Mouse (Mus musculus) midbrain, embryonic 15.5 days (tissue): Measurements from ENCODE around the gene Fanci. TPM values are rescaled to one million over a fixed set of nuclear protein-coding genes. Genes with fewer than 3 reads are reported as not detected.
A peak's percentile ranks its signal among the peaks of the same experiment; 100 is the strongest.

Experiments used
- ATAC-seq: fragments of 200-750 bp; cut with Nextera tagmentation; replicated peaks from 2 replicates; pipeline ENCODE4 v1.8.0; 2017; ENCODE audit warnings: moderate TSS enrichment
- H3K27ac ChIP-seq: fragments of 300-500 bp; sonication (generic); 2 replicates; pipeline ENCODE4 v1.5.1; 2015; ENCODE audit warnings: mild to moderate bottlenecking, inconsistent platforms
- H3K27me3 ChIP-seq: fragments of 300-500 bp; sonication (generic); replicated peaks from 2 replicates; pipeline ENCODE4 v1.6.1; 2015; ENCODE audit warnings: inconsistent platforms
- H3K36me3 ChIP-seq: fragments of 300-500 bp; sonication (generic); replicated peaks from 2 replicates; pipeline ENCODE4 v1.6.1; 2015; ENCODE audit warnings: inconsistent platforms
- H3K4me1 ChIP-seq: fragments of 300-500 bp; sonication (generic); 2 replicates; pipeline ENCODE4 v1.6.1; 2015; ENCODE audit warnings: inconsistent platforms
- H3K4me2 ChIP-seq: fragments of 300-500 bp; sonication (generic); 2 replicates; pipeline ENCODE4 v1.6.1; 2015; ENCODE audit warnings: inconsistent platforms, mild to moderate bottlenecking, moderate library complexity
- H3K4me3 ChIP-seq: fragments of 300-500 bp; sonication (generic); 2 replicates; pipeline ENCODE4 v1.5.1; 2015; ENCODE audit warnings: mild to moderate bottlenecking, inconsistent platforms
- H3K9ac ChIP-seq: fragments of 300-500 bp; sonication (generic); 2 replicates; pipeline ENCODE4 v1.6.1; 2015; ENCODE audit warnings: mild to moderate bottlenecking, inconsistent platforms
- H3K9me3 ChIP-seq: fragments of 300-500 bp; sonication (generic); 2 replicates; pipeline ENCODE4 v1.6.1; 2016; ENCODE audit warnings: inconsistent platforms
- WGBS: fragments of 180-500 bp; shearing (Covaris S2); methylation state at CpG from one replicate; pipeline ENCODE4 v1.1.7; 2015; ENCODE audit warnings: mixed read lengths; 5-methylcytosine and 5-hydroxymethylcytosine counted together
- polyA plus RNA-seq: library from polyadenylated mRNA; unstranded; fragments of >200 nt; fragmentation: Nextera tagmentation; extraction: Ambion mirVana; gene quantifications from 2 replicates; pipeline ENCODE4 v1.2.1, GENCODE M21; 2015

Fanci gene
- polyA plus RNA-seq, 1 experiment from 2014 or later: 2.1 TPM

DNA sequence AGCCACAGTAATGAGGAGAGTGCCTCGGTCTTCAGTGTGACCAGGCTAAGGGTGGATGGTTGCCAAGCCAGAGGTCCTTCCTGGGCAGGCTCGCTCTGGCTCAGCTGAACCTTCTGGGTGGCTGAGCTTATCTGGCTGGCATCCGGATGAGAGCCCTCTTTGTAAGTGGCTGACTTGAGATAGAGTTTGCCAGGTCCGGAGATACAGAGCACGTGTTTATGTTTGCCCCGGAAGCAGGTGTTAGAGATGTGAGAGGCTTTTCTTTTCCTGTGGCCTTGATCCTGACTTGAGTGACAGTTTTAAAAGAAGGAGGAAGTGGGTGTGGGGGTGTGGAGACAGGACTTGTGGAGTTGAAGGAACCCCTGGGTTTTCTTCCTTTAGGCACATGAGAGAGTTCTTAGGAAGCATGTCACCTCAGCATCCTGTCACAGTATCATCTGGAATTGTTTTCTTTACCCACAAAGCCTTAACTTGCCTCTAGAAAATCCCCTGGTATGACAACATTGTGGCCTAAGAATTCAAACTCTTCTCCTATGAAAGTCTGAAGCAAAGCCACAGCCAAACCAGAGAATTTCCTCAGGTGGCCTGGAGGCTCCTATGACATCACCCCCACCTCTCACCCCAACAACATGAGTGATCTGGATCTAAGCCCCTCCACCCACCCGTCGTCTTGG lies 28.2 kb upstream of the Fanci start:
- H3K4me1 ChIP-seq: 0 out of 2 replicates have a peak, but pooled peaks cover 7% of the 10 kb centered on the region
- H3K36me3 ChIP-seq: peaks cover 12% of the 10 kb centered on the region; the same call in 1 of the 2 replicates
- no peak overlapping the region for H3K4me3 ChIP-seq
- H3K4me2 ChIP-seq: no peak overlapping the region
- peak overlapping the region; percentile 59 for H3K27ac ChIP-seq
- no peaks in the 10 kb centered on the region for H3K9me3 ChIP-seq
- H3K9ac ChIP-seq: no peak overlapping the region
- no peaks in the 10 kb centered on the region for H3K27me3 ChIP-seq
- WGBS: 78% methylated on average over 8 of the region's 8 CpGs
- ATAC-seq: peak; percentile 57

DNA sequence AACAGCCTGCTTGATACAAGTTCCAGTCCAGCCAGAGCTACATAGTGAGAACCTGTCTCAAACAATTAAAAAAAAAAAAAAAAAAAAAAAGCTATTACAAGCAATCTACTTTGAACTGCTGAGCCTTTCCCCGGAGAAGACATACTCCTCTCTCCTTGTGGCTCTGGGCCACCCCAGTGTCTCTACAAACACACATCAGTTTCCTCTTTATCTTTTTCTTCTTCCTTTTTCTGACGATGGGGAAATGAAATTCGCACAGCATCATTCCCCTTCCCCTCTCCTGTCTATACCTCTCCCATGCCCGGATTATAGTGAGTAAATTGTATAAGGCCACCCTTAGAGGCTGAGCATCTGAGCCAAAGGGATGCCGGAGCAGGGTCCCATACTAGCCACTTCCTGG lies 23.1 kb upstream of the Fanci start:
- Histone ChIP-seq H3K27ac (no peak overlapping the region), H3K4me3 (no peak overlapping the region), H3K36me3 (no peaks in the 10 kb centered on the region), H3K4me2 (no peak overlapping the region), H3K9me3 (no peaks in the 10 kb centered on the region), H3K9ac (no peak overlapping the region), H3K27me3 (no peaks in the 10 kb centered on the region), H3K4me1 (no peaks in the 10 kb centered on the region)
- 90% methylated on average over 5 of the region's 5 CpGs for WGBS
- no peak for ATAC-seq

DNA sequence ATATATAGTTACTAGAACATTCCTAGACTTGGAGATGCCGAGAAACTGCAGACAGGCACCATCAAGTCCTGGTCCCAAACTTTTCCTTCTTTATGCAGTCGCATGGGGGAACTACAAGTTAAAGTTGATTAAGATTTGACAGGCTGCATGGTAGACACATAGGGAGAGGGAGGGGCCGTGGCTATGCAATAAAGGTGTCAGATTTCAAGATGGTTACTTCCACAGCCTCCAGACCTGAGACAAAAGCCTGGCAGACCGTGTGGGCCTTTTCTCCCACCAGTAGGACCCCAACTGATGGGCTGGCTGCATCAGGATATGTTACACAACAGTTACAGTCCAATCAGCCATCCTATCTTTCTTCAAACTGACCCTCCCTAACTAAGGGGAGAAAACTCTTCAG lies 22.3 kb upstream of the Fanci start:
- ATAC-seq: no peak
- Histone ChIP-seq H3K27ac (no peak overlapping the region), H3K36me3 (no peaks in the 10 kb centered on the region), H3K27me3 (no peaks in the 10 kb centered on the region), H3K4me3 (no peak overlapping the region), H3K4me2 (no peak overlapping the region), H3K9me3 (no peaks in the 10 kb centered on the region), H3K9ac (no peak overlapping the region), H3K4me1 (no peaks in the 10 kb centered on the region)
- WGBS: 50% methylated on average over 4 of the region's 4 CpGs

DNA sequence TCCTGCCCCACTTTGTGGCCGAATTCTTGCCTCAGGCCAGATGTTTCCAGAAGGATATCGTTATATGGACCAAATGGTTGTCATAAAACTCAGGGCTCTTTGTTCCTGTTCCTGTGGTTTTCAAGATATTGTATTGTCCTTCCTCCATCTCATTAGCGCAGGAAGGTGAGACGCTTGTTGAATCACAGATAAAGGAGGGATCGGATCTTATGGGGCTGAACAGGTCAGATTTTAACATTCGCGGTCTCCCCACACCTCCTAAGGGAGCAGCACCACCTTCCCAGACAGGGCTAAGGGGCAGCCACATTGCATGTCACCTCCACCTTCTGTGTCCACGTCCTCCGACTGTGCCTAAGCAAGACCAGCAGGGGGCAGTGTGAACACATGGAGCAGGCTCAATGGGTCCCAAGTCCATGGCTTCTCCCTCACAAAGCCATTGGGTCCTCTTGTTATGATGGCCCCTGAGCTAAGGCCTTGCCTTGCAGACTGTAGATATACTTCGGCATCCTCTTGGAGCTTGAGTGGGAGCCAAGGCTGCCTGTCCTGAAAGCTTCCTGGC lies 20.3 kb upstream of the Fanci start:
- ATAC-seq: no peak
- Histone ChIP-seq H3K9ac (no peak overlapping the region), H3K4me3 (no peak overlapping the region), H3K27ac (no peak overlapping the region), H3K4me2 (no peak overlapping the region), H3K4me1 (no peaks in the 10 kb centered on the region), H3K27me3 (no peaks in the 10 kb centered on the region), H3K36me3 (no peaks in the 10 kb centered on the region), H3K9me3 (no peaks in the 10 kb centered on the region)
- 51% methylated on average over 10 of the region's 10 CpGs for WGBS

DNA sequence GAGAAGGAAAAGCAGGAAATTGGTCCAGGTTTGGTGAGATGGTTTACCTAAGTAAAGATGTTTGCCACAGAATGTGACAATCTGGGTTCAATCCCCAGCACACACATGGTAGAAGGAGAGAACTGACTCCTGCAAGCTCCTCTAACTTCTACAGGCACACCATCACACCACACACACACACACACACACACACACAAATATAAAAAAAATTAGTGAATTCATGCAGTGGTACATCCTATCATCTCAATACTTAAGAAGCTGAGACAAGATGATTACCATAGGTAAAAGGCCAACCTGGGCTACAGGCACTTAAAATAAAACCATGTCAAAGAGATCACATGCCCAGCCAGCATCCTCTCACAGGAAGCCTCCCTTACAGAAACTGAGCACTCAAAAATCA lies 17.7 kb upstream of the Fanci start:
- H3K36me3 ChIP-seq: no peaks in the 10 kb centered on the region
- no peak overlapping the region for H3K4me2 ChIP-seq
- no peaks in the 10 kb centered on the region for H3K27me3 ChIP-seq
- H3K4me1 ChIP-seq: no peaks in the 10 kb centered on the region
- no peaks in the 10 kb centered on the region for H3K9me3 ChIP-seq
- no peak overlapping the region for H3K27ac ChIP-seq
- no peak overlapping the region for H3K4me3 ChIP-seq
- ATAC-seq: no peak
- no peak overlapping the region for H3K9ac ChIP-seq

DNA sequence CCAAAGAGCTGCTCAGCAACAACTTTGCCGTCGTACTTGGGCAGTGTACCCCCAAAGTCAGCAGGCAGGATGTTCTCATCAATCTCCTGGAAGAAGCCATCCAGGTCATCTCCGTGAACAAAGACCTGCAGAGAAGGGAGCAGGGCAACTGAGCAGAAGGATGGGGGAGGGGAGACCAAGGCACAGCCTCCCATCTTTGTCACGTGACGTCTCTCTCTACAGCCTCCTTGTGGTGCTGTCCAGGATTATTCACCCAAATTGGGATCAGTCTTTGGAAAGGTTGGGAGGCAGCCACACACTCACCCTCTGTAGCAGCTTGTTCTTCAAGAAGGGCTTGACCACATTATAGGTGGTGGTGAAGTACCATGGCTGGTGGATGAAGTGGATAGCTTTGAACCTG lies 16.1 kb upstream of the Fanci start:
- H3K4me2 ChIP-seq: no peak overlapping the region
- WGBS: 66% methylated on average over 5 of the region's 5 CpGs

DNA sequence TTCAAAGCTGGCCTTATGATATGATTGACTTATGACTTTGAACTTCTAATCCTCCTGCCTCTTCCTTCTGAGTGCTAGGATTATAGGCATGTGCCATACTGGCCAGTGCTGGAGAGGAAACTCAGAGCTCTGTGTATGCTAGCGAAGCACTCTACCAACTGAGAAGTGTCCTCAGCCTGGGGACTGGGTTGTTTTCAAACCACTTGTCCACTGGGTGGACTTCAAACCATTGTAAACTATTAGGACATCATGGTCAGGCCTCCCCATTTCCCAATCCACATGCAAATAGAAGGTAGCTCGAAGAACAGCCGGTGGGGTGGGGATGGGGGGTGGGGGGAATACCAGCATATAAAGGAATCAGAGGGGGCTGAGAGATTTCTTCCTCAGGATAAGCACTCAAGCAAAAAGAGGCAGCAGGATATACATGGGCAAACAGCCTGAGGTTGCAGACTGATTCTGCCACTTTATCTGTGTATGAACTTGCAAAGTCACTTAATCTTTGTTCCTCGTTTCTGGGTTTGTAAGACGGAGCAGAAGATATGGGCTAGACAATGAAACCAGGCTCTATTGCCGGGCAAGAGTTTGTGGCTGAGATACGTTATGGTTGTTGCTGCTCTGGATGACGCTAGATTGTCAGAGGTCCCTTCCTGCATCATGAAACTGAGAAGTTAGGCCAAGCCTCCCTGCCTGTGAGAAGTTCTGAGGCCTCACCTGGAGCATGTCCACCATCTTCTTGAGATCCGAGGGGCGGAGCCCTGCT lies 15.0 kb upstream of the Fanci start:
- ATAC-seq: no peak
- H3K27ac ChIP-seq: no peak overlapping the region
- WGBS: 88% methylated on average over 10 of the region's 10 CpGs
- no peaks in the 10 kb centered on the region for H3K9me3 ChIP-seq
- no peak overlapping the region for H3K4me2 ChIP-seq
- no peak overlapping the region for H3K4me3 ChIP-seq
- no peaks in the 10 kb centered on the region for H3K4me1 ChIP-seq
- no peaks in the 10 kb centered on the region for H3K36me3 ChIP-seq
- no peaks in the 10 kb centered on the region for H3K27me3 ChIP-seq
- H3K9ac ChIP-seq: no peak overlapping the region

More for the DNA sequence above, 16.1 kb upstream of the Fanci start:
- Histone ChIP-seq H3K4me1 (no peaks in the 10 kb centered on the region), H3K4me3 (no peak overlapping the region), H3K27me3 (no peaks in the 10 kb centered on the region), H3K9me3 (no peaks in the 10 kb centered on the region), H3K36me3 (no peaks in the 10 kb centered on the region), H3K27ac (no peak overlapping the region), H3K9ac (no peak overlapping the region)
- no peak for ATAC-seq

DNA sequence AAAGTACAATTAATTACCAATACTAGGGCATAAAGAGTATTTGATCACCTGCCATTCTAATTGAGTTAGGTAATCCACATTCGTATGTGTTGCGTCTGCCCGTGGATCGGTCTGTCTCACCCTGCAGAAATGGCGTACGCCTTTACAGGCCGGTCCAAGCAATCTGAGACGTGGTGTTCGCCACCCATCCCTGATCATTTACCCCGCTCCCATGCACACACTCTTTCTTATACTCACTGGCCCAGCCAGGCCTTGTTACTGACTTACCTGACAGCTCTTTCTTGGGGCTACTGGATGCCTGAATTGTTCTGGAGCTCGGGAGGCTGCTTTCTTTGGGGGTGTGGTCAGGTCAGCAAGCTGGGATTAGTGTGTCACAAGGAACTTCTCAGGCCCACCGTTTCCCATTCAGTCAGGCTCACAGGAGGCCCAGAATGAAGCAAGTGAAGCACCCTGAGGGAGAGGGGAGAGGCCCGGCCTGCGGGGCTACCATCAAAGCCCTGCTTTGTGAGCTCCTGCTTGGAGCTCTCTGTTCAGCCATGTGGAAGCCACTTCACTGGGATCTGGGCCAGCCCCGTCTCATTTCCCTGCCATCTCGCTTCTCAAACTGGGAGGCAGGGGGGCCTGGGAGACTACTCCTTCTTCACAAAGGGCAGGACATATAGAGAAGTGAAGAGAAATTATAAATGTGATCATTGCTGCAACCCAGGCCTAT lies 5.2 kb upstream of the Fanci start, which contains the start of gene Rlbp1:
TSS of gene Rlbp1 (minus strand) at position 627 of the 712 bp plus-strand sequence.
- Histone ChIP-seq H3K27me3 (no peaks in the 10 kb centered on the region), H3K4me1 (peaks cover 3% of the 10 kb centered on the region), H3K9ac (no peak within 1 kb of the TSS), H3K36me3 (no peaks in the 10 kb centered on the region), H3K4me2 (no peak within 1 kb of the TSS), H3K9me3 (no peaks in the 10 kb centered on the region), H3K4me3 (no peak within 1 kb of the TSS), H3K27ac (no peak within 1 kb of the TSS)
- 52% methylated on average over 16 of the region's 16 CpGs for WGBS
- ATAC-seq: 0 out of 2 replicates have a peak, but pooled peaks have one; percentile 50

DNA sequence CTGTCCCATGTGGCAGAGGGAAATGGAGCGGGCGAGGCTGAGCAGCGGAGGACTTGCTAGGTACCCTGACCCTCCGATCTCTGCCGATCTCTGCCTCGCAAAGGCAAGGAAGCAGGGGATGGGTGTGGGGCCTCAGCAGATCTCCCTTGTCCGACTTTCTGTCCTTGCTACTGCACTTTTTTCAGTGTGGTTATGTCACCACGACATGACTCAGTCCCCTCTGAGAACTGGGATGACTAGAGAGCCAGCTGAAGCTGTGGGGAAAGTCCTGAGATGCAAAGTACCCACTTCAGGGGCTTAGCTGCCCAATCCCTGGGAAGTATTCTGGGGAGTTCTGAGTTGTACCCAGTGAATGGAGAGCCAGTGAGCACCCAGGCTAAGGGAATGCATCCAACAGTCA lies 4.6 kb upstream of the Fanci start:
- Histone ChIP-seq H3K4me2 (no peak overlapping the region), H3K27me3 (no peaks in the 10 kb centered on the region), H3K4me1 (peaks cover 4% of the 10 kb centered on the region), H3K9ac (no peak overlapping the region), H3K36me3 (no peaks in the 10 kb centered on the region), H3K27ac (no peak overlapping the region), H3K4me3 (no peak overlapping the region), H3K9me3 (no peaks in the 10 kb centered on the region)
- ATAC-seq: no peak
- WGBS: 65% methylated on average over 8 of the region's 8 CpGs

DNA sequence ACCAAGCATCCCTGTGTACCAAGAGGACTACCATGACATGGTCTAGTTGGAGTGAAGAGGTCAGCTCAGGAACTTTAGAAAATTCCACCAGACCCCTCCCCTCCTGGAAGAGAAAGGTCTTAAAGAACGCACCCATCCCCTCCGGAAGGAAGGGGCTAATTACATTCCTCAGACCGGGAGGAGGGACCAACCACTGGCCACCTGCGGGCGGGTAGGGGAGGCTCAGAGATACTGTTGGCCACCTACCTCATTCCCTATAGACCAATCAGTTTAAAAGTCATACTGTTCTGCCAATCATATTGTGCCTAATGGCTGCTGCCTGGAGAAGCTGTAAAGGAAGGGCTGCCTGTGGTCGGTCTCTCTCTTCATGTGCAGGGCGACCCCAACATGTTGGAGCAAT lies 3.7 kb upstream of the Fanci start:
- Histone ChIP-seq H3K27ac (no peak overlapping the region), H3K4me2 (no peak overlapping the region), H3K9me3 (no peaks in the 10 kb centered on the region), H3K27me3 (no peaks in the 10 kb centered on the region), H3K36me3 (no peaks in the 10 kb centered on the region), H3K4me1 (peaks cover 11% of the 10 kb centered on the region), H3K9ac (no peak overlapping the region), H3K4me3 (no peak overlapping the region)
- no peak for ATAC-seq
- WGBS: 65% methylated on average over 7 of the region's 7 CpGs

DNA sequence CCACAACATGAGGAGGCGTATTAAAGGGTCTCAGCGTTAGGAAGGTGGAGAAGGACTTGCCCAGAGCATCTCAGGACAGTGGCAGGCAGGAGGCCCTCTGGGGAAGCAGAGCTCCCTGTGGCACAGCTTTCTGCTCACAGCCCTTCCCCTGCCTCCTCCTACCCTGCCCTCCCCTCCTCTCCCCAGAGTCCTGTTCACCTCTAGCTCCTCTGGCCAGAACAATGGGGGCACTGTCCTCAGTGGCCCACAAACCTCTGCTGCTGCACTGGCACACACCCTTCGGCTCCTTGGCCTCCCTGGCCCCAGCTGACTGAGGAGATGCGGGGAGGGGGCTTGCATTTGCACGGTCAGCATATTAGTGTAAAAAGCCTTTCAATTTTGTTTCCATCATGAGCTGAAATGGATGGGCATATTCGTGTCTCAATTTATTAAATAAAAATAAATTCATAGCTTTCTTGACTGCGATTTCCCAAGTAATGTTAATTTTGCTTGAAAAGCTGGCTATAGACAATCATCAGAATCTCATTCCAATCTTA lies 3.0 kb upstream of the Fanci start:
- Histone ChIP-seq H3K27me3 (no peaks in the 10 kb centered on the region), H3K4me3 (no peak overlapping the region), H3K9me3 (no peaks in the 10 kb centered on the region), H3K4me2 (no peak overlapping the region), H3K36me3 (no peaks in the 10 kb centered on the region), H3K27ac (no peak overlapping the region), H3K9ac (no peak overlapping the region), H3K4me1 (peaks cover 11% of the 10 kb centered on the region)
- 63% methylated on average over 7 of the region's 7 CpGs for WGBS
- ATAC-seq: no peak

DNA sequence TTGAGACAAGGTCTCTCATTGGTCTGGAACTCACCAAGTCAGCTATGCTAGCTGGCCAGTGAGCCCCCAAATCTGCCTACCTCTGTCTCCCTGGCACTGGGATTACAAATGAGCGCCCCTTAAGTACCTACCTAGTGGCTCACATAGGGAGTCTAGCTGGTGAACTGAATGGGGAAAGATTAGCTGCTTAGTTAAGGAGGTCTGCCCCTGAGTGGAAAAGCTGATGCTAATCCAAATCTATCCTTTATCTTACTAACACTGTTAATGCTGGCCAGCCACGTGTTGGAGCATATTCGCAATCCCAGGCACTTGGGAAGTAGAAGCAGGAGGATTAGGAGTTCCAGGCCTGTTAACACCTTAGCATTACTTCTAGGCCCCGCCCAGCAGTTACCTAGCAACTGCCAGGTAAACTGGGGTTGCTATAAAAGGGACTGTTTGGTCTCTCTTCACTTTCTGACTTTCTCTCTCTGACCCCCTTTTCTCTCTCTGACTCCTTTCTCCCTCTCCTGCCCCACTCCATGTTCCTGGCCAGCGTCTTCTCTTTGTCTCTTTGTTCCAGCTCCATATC lies 1.5 kb upstream of the Fanci start:
- Histone ChIP-seq H3K27ac (no peak overlapping the region), H3K36me3 (no peaks in the 10 kb centered on the region), H3K27me3 (no peaks in the 10 kb centered on the region), H3K4me2 (no peak overlapping the region), H3K9ac (no peak overlapping the region), H3K4me1 (peaks cover 11% of the 10 kb centered on the region), H3K4me3 (no peak overlapping the region), H3K9me3 (no peaks in the 10 kb centered on the region)
- 60% methylated on average over 5 of the region's 5 CpGs for WGBS
- ATAC-seq: no peak
